In the genomic region with DNA sequence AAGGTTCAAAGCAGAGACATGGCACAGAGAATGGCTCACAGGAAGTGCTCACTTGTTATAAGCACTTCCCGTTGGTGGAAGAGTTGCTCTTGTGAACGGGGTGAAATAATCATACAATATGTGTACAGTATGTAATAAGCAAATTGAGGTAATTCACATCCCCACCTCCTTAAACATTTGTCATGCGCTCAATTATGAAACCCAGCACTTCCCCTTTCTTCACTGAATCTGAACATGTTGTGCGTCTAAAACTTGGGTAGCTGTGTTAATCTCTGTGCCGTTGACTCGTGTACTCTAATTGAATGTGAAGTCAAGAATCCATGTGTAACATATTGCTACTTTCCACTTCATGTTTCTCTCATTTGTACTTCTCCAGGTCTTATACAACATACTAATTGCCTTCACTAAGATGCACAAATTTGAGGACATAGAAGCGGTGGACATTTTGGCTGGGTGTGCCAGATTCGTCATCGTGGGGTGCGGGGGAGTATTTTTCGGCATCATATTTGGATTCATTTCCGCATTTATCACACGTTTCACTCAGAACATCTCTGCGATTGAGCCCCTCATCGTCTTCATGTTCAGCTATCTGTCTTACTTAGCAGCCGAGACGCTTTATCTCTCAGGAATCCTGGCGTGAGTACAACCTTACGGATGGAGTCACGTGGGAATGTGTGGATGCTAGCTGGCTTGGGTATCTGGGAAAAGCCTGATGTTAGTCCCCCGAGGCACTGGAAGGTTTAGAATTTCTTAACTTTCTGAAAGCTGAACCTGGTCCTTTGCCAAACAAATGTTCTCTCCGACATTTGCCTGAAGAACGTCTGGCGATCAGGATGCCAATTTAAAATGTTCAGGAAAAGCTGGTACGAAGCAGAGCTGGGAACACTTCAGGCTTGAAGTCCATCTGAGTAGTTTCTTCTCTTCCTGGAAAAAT, we compare ENCODE assay signal across 9 mouse cellular contexts. TPM values are rescaled to one million over a fixed set of nuclear protein-coding genes. Genes with fewer than 3 reads are reported as not detected.
DNase-seq lines count a peak whose midpoint lies in the region; ATAC-seq and TF ChIP-seq lines count a peak whose summit lies in the region.
"Had no signal": no experiment of that assay in that cellular context is flagged by ENCODE, and none has a peak within 500 bp of the region (broad histone marks: within the 10 kb centered on the region; RNA-seq: fewer than 3 reads in every experiment).

No protein-coding gene starts in this region.

- peak; percentile 39 to 44 for DNase-seq in heart, adult 18-20 months
- DNase-seq in heart, embryonic 10.5 days (ENCODE audit: low spot score) = no peak
- peak; percentile 17 for DNase-seq in c-Kit-positive CD71-negative TER-119-negative erythroid progenitor cells, embryonic 14.5 days (ENCODE audit: low read depth)
- peak; percentile 13 to 27 for DNase-seq in heart, postnatal 36 days
- no peak for DNase-seq in B cell, adult 2 months
- DNase-seq in ovary, postnatal 14 days (ENCODE audit: low spot score) = no peak

- H3K9ac ChIP-seq in hindbrain, embryonic 13.5 days = no peak overlapping the region

- H3K4me1 ChIP-seq in heart, embryonic 10.5 days = no peaks in the 10 kb centered on the region
- no peaks in the 10 kb centered on the region for H3K4me1 ChIP-seq in hindbrain, embryonic 13.5 days (replicated peaks)

- H3K27ac ChIP-seq in heart, embryonic 10.5 days = no peak overlapping the region
- H3K27ac ChIP-seq in hindbrain, embryonic 13.5 days = no peak overlapping the region
- H3K27ac ChIP-seq: macrophage had no signal

- H3K4me3 ChIP-seq in heart, embryonic 10.5 days = no peak overlapping the region
- H3K4me3 ChIP-seq in myocyte = no peak overlapping the region
- H3K4me3 ChIP-seq in hindbrain, embryonic 13.5 days = no peak overlapping the region

- no peaks in the 10 kb centered on the region for H3K9me3 ChIP-seq in heart, embryonic 10.5 days
- no peaks in the 10 kb centered on the region for H3K9me3 ChIP-seq in hindbrain, embryonic 13.5 days

- H3ac ChIP-seq in myocyte (ENCODE audit: control insufficient read depth, insufficient read length) = no peak overlapping the region

- intact Hi-C loops in heart, postnatal 36 days (cut with DNase I) = no loop called here

- TF ChIP-seq POLR2A in myocyte (IDR thresholded peaks at IDR 0.05; ENCODE audit: insufficient read length, low read depth) = no peak

- 78% methylated on average over 25 of the region's 25 CpGs for WGBS in heart, embryonic 10.5 days
- WGBS in hindbrain, embryonic 13.5 days = 91% methylated on average over 25 of the region's 25 CpGs

- H3K79me2 ChIP-seq in myocyte (ENCODE audit: control insufficient read depth, insufficient read depth) = no peaks in the 10 kb centered on the region

- no peaks in the 10 kb centered on the region for H3K27me3 ChIP-seq in heart, embryonic 10.5 days (ENCODE audit: insufficient read depth, poor library complexity, severe bottlenecking)
- no peaks in the 10 kb centered on the region for H3K27me3 ChIP-seq in myocyte (ENCODE audit: control insufficient read depth, insufficient read depth, insufficient read length)
- H3K27me3 ChIP-seq in hindbrain, embryonic 13.5 days = no peaks in the 10 kb centered on the region

- ATAC-seq in hindbrain, embryonic 13.5 days (ENCODE audit: low FRiP score) = no peak

- H3K4me2 ChIP-seq in myocyte (ENCODE audit: low read depth) = peak overlapping the region; percentile 56
- no peak overlapping the region for H3K4me2 ChIP-seq in hindbrain, embryonic 13.5 days

- H3K36me3 ChIP-seq in heart, embryonic 10.5 days = no peaks in the 10 kb centered on the region
- no peaks in the 10 kb centered on the region for H3K36me3 ChIP-seq in myocyte (ENCODE audit: control insufficient read depth, insufficient read depth)
- no peaks in the 10 kb centered on the region for H3K36me3 ChIP-seq in hindbrain, embryonic 13.5 days

TF ChIP-seq in myocyte, 11 proteins besides CTCF, POLR2A, EP300 and RAD21:
- TF ChIP-seq MYOD1 (IDR thresholded peaks at IDR 0.05; ENCODE audit: control insufficient read depth in 1 of 3, insufficient read length in 2 of 3, low read depth in 2 of 3) (no peak), USF1 (IDR thresholded peaks at IDR 0.05; ENCODE audit: low read depth) (peak; percentile 55), E2F4 (IDR thresholded peaks at IDR 0.05; ENCODE audit: insufficient read depth) (no peak)
TF ChIP-seq in myocyte: peak in this region for 1.

RNA-seq across cellular contexts. Expression of gene Slc9a4, which starts 20.8 kb away (rescaled TPM):
- total RNA-seq in heart, adult 18-20 months (2021) = under 1 TPM in 1 of 2 experiments, not detected in 1; 0.21 TPM
- polyA plus RNA-seq in heart, embryonic 10.5 days (2016; fragmentation: Nextera tagmentation; extraction: Ambion mirVana) = not detected in 2 replicates
- under 1 TPM; 0.14 to 0.19 TPM for total RNA-seq in heart, postnatal 36 days (2021)
- polyA plus RNA-seq in myocyte (2012; fragmentation: generic; extraction: Trizol) = 0.06 TPM
- polyA plus RNA-seq in hindbrain, embryonic 13.5 days (2015; fragmentation: Nextera tagmentation; extraction: Ambion mirVana) = 0.05 and 0.49 TPM in 2 replicates

Comparison
In these comparisons a context has a peak if more than half of its experiments do, and no peak if none do; other contexts are left out.
1. DNase-seq: peak in heart, adult 18-20 months (2 of 2), c-Kit-positive CD71-negative TER-119-negative erythroid progenitor cells, embryonic 14.5 days (single experiment) and heart, postnatal 36 days (2 of 2); none in heart, embryonic 10.5 days (single experiment), B cell, adult 2 months (0 of 2) and ovary, postnatal 14 days (single experiment).